Mouse (Mus musculus) thymus, postnatal 10 days (tissue): ENCODE results near the gene Wee1.
"Not testable (repeated sequence)": the region's sequence is repeated elsewhere in the genome, so short reads cannot be mapped to it uniquely, and the experiment has no call there.

Source experiments
- DNase-seq, 2 experiments: peaks; one replicate each; pipeline ENCODE4 v3.0.0; 2021; ENCODE audit warnings: low spot score in 2 of 2

Gene Wee1

GRCm38 (mm10) chr7:110121516-110122288 lies at the start of gene Wee1:
Gene Wee1, plus strand, starts transcription at chr7:110122046.
- DNase-seq, result peak; percentile 97 to 98

GRCm38 (mm10) chr7:110078168-110078567 lies 43.7 kb upstream of the Wee1 start:
- DNase-seq, result no peak

DNA sequence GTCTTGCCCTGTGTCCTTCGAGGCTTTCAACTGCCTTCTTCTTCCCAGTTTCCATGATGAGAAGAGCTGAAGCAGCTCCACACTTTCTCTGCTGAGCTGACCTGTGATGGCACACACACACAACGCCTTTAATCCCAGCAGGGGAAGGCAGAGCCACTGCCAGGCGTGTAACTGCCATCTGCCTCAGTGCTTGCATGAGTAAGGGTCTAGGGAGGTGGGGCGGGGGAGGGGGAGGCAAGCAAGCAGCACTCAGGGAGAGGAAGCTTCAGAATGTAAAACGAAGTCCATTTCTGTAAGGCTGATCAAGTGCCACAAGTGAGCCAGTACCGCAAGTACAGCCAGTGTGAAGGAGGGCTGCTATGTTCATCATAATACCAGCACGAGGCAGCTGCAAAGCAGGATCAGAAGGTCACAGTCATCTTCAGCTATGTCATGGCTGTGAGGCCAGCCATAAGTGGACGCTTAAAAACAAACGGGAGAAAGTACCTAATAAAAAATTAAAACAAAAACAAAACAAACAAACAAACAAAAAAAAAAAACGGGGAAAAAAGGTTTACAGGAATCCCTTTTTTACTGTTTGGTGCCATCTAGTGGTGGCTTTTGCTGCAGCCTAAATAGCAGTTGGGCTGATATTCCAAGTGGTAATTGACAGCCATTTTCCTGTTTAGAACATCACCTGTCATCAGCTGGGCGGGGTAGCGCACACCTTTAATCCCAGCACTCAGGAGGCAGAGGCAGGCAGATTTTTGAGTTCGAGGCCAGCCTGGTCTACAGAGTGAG lies 38.3 kb upstream of the Wee1 start:
- peak; percentile 21 to 68 for DNase-seq

GRCm38 (mm10) chr7:110085217-110085616 lies 36.6 kb upstream of the Wee1 start:
- DNase-seq, result no peak

DNA sequence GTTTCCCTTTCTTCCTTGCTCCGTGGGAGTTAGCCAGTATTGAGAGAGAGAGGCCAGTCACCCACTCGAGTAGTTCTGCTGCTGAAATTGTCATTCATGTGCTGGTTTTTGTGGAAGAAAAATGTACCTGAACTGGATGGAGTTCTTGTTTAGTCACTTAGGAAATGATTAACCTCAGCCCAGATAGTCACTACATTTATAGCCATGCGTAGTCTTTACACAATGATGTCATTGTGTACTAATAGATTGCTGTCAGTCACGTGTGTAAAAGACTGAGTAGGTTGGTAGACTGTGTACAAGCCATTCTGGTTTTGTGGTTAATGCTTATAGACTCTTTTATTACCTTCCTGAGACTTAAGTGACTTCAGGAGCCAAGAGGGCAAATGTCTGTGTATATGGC lies 33.9 kb upstream of the Wee1 start:
- DNase-seq, result no peak

DNA sequence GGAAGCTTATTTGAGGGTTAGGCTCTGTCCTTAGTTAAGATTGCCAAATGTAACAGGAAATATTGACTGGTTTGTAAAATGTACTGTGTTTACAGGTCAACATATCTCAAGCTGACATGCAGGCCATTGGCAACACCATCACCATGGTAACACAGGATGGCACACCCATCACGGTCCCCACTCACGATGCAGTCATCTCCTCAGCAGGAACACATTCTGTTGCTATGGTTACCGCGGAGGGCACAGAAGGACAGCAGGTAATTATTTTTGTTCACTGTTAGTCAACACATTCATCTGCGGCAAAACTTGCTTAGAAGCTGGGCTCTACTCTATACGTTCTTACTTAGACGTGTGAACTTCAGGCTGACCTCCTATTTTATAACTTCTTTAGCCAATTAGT lies 30.2 kb upstream of the Wee1 start:
- no peak for DNase-seq

DNA sequence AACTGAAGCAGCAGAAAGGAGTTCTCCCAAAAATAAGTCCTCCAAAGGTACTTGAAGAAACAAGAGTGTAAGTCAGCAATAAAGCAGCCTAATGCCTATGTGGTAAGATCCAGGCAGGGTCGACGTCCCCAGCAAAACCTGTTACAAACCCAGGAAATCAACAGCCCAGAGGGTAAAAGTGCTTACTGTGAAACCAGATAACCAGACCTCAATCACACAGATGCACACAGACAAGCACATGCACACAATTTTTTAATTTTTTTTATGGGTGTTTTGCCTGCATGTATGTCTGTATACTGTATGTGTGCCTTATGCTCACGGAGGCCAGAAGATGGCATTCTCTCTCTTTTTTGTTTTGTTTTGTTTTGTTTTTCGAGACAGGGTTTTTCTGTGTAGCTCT lies 25.5 kb upstream of the Wee1 start:
- no peak for DNase-seq

GRCm38 (mm10) chr7:110097106-110097793 lies 24.6 kb upstream of the Wee1 start:
- no peak for DNase-seq

- no peak for DNase-seq
Measured at GRCm38 (mm10) chr7:110100854-110101253, 21.0 kb upstream of the Wee1 start.

DNA sequence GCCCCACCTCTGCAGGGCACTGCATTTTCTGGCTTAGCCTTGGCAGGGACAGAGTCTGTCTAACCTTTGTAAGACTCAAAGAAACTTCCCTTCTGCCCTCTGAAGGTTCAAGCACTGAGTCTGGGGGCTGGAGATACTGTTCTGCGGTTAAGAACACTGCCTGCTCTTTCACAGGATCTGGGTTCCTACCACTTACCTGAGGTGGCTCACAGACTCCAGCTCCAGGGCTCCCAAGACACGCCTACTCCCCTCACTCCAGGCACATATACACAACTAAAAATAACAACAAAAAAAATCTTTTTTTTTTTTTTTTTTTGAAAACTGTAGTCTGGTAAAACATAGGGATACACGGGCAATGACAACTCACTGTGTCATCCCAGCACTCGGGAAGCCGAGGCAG lies 20.6 kb upstream of the Wee1 start:
- no peak for DNase-seq

DNA sequence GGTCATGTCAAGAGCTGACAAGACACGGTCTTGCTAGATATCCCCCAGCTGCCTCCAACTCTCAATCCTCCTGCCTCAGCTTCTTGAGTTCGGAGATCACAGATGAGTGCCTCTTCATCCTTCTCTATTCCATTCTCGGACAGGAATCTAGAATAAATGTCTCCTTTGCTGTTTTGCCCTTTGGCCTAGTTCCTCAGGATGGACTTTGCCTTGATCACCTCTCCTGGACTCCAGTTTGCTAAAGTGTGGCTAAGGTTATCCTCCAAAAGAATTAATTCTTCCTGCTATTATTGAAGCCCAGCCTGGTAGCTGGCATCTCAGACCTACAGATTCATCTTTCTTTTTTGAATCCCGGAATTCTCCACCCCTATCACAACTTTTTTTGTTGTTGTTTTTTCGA lies 16.8 kb upstream of the Wee1 start:
- no peak for DNase-seq

GRCm38 (mm10) chr7:110106633-110107032 lies 15.2 kb upstream of the Wee1 start:
- DNase-seq, result peak in 1 of 2 experiments; percentile 18

DNA sequence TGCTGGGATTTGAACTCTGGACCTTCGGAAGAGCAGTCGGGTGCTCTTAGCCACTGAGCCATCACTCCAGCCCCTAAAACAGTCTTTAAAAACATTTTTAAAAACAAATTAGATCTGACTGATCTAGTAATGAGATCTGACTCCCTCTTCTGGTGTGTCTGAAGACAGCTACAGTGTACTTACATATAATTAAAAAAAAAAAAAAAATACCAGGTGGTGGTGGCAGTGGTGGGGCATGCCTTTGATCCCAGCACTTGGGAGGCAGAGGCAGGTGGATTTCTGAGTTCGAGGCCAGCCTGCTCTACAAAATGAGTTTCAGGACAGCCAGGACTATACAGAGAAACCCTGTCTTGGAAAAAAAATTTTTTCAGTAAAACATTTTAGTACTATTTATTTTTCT lies 13.3 kb upstream of the Wee1 start:
- DNase-seq, result not testable (repeated sequence)

DNA sequence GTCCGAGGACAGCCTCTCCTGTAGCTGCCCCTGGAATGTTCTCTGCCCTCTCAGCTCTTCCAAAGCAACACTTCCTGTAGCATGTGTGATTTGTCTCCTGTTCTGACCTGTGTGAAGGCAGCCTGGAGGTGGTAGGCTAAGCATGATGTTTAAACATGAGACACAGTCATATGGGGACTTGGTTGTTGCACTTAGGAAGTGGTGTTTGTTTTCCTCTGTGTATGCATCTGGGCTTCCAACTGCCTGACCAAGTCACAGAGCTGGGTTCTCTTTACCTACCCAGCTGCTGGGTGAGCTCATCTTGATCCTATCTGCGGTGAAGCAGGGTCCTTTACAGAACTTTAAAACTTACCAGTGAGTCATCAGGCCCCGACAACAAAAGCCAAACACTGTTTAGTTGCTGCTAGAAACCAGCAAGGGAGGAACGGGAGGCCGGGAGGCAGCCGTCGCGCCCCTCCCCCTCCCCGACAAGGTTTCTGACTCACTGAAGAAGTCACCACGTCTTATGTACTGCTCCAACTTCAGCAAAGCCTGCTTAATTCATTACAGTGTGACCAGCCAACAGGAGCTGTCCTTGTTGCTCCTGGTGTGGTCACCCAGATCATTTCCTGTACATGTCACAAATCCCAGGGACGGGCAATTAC lies 12.8 kb upstream of the Wee1 start:
- DNase-seq, result peak; percentile 29 to 62

DNA sequence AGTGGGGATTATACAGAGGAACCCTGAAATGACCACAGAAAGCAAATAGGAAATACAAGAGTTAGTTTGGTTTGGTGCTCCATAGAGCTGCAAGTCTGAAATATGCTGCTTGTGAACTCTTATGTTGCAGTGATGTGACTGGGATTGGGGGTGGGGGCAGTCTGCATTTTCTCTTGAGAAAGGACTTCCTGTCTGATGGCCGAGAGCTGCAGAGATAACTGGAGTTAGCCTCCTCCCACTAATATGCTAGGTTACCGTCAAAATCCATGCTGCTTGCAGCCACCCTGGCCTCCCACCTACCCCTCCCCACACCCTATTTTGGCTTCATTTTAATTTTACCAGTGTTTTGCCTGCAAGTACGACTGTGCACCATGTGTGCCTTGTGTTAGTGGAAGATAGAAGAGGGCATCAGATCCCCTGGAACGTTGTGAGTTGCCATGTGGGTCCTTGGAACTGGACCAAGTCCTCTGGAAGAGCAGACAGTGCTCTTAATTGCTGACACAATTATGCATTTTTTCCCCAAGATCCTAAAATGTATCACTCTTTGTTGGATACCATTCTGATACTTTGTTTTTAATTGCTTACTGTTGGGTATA lies 11.7 kb upstream of the Wee1 start:
- no peak for DNase-seq

DNA sequence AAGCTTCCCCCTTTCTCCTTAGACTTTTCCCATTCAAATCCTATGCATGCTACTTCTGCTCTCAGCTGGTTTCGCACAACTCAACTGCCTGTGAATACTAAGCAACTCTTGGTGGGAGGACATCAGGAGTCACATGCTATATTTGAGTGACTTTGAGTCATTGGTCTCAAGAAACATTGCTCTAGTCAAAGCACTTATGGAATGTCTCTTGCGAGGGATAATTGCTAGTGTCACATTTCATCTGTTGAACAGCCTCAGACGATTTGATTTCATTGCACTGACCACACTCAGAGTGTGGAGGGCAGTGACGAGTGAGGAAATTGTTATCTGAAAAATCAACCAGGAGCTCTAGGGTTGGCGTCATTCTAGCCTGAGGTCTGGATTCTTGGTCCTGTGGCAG lies 7.1 kb upstream of the Wee1 start:
- no peak for DNase-seq

- DNase-seq, result no peak
Measured at GRCm38 (mm10) chr7:110116731-110117291, 5.0 kb upstream of the Wee1 start.

GRCm38 (mm10) chr7:110118448-110118847 lies 3.4 kb upstream of the Wee1 start:
- DNase-seq, result no peak

GRCm38 (mm10) chr7:110120157-110120784 lies 1.6 kb upstream of the Wee1 start:
- DNase-seq, result no peak

GRCm38 (mm10) chr7:110121162-110121515 lies 707 bp upstream of the Wee1 start:
- no peak for DNase-seq

- DNase-seq, result no peak
Measured at GRCm38 (mm10) chr7:110122289-110122564, 381 bp downstream of the Wee1 start.
